Mouse (Mus musculus) forebrain, embryonic 16.5 days (tissue): ENCODE measurements around the gene Commd2. TPM values are rescaled to one million over a fixed set of nuclear protein-coding genes. Genes with fewer than 3 reads are reported as not detected.
A peak's percentile ranks its signal among the peaks of the same experiment; 100 is the strongest.

Experiments used
- ATAC-seq: fragments of 200-750 bp; cut with Nextera tagmentation; 2 replicates; pipeline ENCODE4 v1.8.0; 2017; ENCODE audit warnings: mild to moderate bottlenecking, moderate library complexity
- H3K27ac ChIP-seq: fragments of 300-500 bp; sonication (generic); 2 replicates; pipeline ENCODE4 v1.5.1; 2014; ENCODE audit warnings: low read length, control low read depth
- H3K27me3 ChIP-seq: fragments of 300-500 bp; sonication (generic); replicated peaks from 2 replicates; pipeline ENCODE4 v1.6.1; 2014; ENCODE audit warnings: low read length; ENCODE audit not compliant: control insufficient read depth, insufficient read depth
- H3K36me3 ChIP-seq: fragments of 300-500 bp; sonication (generic); 2 replicates; pipeline ENCODE4 v1.6.1; 2014; ENCODE audit not compliant: control insufficient read depth, insufficient read depth
- H3K4me1 ChIP-seq: fragments of 300-500 bp; sonication (generic); replicated peaks from 2 replicates; pipeline ENCODE4 v1.6.1; 2014; ENCODE audit warnings: low read length; ENCODE audit not compliant: control insufficient read depth, insufficient read depth
- H3K4me2 ChIP-seq: fragments of 300-500 bp; sonication (generic); 2 replicates; pipeline ENCODE4 v1.6.1; 2014; ENCODE audit warnings: mild to moderate bottlenecking, low read length, control low read depth
- H3K4me3 ChIP-seq: fragments of 300-500 bp; sonication (generic); replicated peaks from 2 replicates; pipeline ENCODE4 v1.5.1; 2014; ENCODE audit warnings: mild to moderate bottlenecking, low read length, control low read depth
- H3K9ac ChIP-seq: fragments of 300-500 bp; sonication (generic); replicated peaks from 2 replicates; pipeline ENCODE4 v1.6.1; 2014; ENCODE audit warnings: low read depth, low read length, control low read depth
- H3K9me3 ChIP-seq: fragments of 300-500 bp; sonication (generic); 2 replicates; pipeline ENCODE4 v1.6.1; 2016; ENCODE audit warnings: low read length; ENCODE audit not compliant: control insufficient read depth
- WGBS: fragments of 180-500 bp; shearing (Covaris S2); extraction: QIAGEN DNeasy Blood & Tissue Kit; methylation state at CpG from one replicate; pipeline ENCODE4 v1.1.7; 2014; 5-methylcytosine and 5-hydroxymethylcytosine counted together
- polyA plus RNA-seq: library from polyadenylated mRNA; unstranded; fragments of >200 nt; fragmentation: Nextera tagmentation; extraction: Ambion mirVana; gene quantifications from 2 replicates; pipeline ENCODE4 v1.2.1, GENCODE M21; 2015

Commd2 gene
- 69.9 and 81.0 TPM in 2 replicates for polyA plus RNA-seq

- Histone ChIP-seq H3K27me3 (0 out of 2 replicates have a peak, but pooled peaks cover 4% of the 10 kb centered on the region), H3K27ac (peak within 1 kb of the TSS; percentile 78), H3K9me3 (no peaks in the 10 kb centered on the region), H3K4me2 (peak within 1 kb of the TSS; percentile 90), H3K4me3 (peak within 1 kb of the TSS; percentile 90), H3K9ac (peak within 1 kb of the TSS; percentile 87), H3K4me1 (peaks cover 3% of the 10 kb centered on the region), H3K36me3 (no peaks in the 10 kb centered on the region)
- peak; percentile 99 for ATAC-seq
- WGBS = under 1% methylated on average over 42 of the region's 42 CpGs
Measured at GRCm38 (mm10) chr3:57651231-57651864, at the start of gene Commd2. Commd2 (minus strand) TSS chr3:57651715.

DNA sequence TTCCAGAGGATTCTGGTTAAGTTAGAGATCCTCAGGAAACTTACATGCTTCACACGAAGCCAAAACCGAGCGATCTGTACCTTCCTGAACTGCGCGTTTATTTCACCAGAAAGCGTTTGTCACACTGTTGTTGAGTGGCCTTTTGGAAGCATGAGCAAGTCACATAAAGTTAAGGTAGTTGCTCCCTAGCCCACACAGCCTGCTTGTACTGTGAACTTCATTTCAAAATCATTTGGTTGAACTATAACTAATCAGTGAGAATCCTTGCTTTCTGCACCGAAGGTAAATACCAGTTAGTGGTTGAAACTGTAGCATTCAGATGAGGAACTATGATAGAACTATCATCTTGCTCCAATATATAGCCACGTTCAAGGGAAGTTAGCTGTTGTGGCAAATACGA, 45.3 kb upstream of the Commd2 start:
- Histone ChIP-seq H3K36me3 (no peaks in the 10 kb centered on the region), H3K27me3 (no peaks in the 10 kb centered on the region), H3K4me3 (no peak overlapping the region), H3K9me3 (no peaks in the 10 kb centered on the region), H3K27ac (no peak overlapping the region), H3K9ac (no peak overlapping the region), H3K4me1 (no peaks in the 10 kb centered on the region), H3K4me2 (no peak overlapping the region)
- WGBS = 95% methylated on average over 9 of the region's 9 CpGs
- no peak for ATAC-seq

DNA sequence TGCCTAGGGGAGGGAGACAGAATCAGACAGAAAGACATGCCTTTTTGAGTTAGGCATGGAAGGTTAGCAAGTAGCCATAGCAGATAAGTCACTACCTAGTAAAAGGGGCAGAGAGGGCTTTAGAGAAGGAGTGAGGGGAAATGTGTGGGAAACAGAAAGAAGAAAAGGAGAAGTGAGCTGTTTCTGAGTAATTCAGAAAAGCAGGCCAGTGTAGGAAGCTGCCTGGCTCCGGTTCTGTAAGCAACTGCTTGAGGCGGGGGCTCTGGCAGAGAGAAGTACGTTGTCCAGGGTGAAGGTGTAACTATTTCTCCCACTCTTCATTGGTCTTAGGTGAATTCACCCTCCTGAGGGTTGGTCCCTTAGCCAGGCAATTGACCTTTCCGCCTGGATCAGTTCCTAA, 44.7 kb upstream of the Commd2 start:
- H3K4me1 ChIP-seq = no peaks in the 10 kb centered on the region
- no peaks in the 10 kb centered on the region for H3K9me3 ChIP-seq
- no peak overlapping the region for H3K9ac ChIP-seq
- H3K27ac ChIP-seq = no peak overlapping the region
- H3K4me3 ChIP-seq = no peak overlapping the region
- no peak for ATAC-seq
- no peak overlapping the region for H3K4me2 ChIP-seq
- no peaks in the 10 kb centered on the region for H3K27me3 ChIP-seq
- 90% methylated on average over 4 of the region's 4 CpGs for WGBS
- no peaks in the 10 kb centered on the region for H3K36me3 ChIP-seq

DNA sequence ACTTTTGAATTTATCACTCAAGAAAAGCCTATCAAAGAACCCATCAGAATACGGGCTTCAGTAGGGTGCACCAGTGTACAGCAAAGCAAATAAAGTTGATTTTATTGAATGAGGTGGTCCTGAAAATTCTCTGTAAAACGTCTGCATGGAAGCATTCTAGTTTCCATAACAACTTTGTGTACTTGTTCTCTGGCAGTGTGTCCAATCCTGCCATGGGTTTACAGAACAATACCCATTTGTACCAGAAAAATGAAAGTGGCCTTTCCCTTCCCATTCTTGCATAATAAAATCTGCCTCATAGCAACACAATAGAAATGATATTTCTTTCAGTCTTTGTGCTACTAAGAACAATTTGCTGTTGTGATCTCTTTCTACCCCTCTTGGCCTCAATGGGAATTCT, 41.2 kb upstream of the Commd2 start, which contains the start of gene Ankub1:
Ankub1 (minus strand) TSS at position 81 of the 400 bp plus-strand sequence.
- 74% methylated on average over 2 of the region's 2 CpGs for WGBS
- no peaks in the 10 kb centered on the region for H3K9me3 ChIP-seq
- no peak within 1 kb of the TSS for H3K4me2 ChIP-seq
- no peaks in the 10 kb centered on the region for H3K4me1 ChIP-seq
- no peak within 1 kb of the TSS for H3K27ac ChIP-seq
- H3K4me3 ChIP-seq = no peak within 1 kb of the TSS
- no peak within 1 kb of the TSS for H3K9ac ChIP-seq
- no peaks in the 10 kb centered on the region for H3K27me3 ChIP-seq
- no peaks in the 10 kb centered on the region for H3K36me3 ChIP-seq
- no peak for ATAC-seq

- H3K9ac ChIP-seq = no peak overlapping the region
- H3K4me2 ChIP-seq = no peak overlapping the region
- H3K27ac ChIP-seq = no peak overlapping the region
- 83% methylated on average over 4 of the region's 4 CpGs for WGBS
- no peaks in the 10 kb centered on the region for H3K36me3 ChIP-seq
- no peaks in the 10 kb centered on the region for H3K27me3 ChIP-seq
- no peaks in the 10 kb centered on the region for H3K9me3 ChIP-seq
- no peak for ATAC-seq
- no peak overlapping the region for H3K4me3 ChIP-seq
- no peaks in the 10 kb centered on the region for H3K4me1 ChIP-seq
Measured at GRCm38 (mm10) chr3:57691772-57692171, 40.3 kb upstream of the Commd2 start.

DNA sequence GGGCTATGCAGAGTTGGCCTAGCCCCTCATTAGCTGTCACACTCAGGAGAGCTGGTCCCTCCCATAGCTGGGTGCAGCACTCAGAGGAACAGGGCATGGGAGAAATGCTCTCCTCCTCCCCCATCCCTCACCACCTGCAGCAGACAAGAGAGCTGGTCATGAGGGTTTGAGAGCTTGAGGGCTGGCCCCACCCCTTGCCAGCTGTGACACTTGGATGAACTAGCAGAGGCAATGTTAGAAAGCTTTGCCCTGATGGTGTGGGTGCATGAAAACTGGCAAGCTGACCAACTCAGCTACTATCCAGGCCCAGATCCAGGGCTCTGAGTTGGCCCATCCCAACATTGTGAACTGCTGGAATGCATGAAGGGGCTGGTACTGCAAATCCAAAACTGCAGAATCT, 26.3 kb upstream of the Commd2 start:
- Histone ChIP-seq H3K9ac (no peak overlapping the region), H3K4me2 (no peak overlapping the region), H3K4me1 (no peaks in the 10 kb centered on the region), H3K27ac (no peak overlapping the region), H3K27me3 (no peaks in the 10 kb centered on the region), H3K9me3 (no peaks in the 10 kb centered on the region), H3K4me3 (no peak overlapping the region), H3K36me3 (no peaks in the 10 kb centered on the region)
- ATAC-seq = no peak

GRCm38 (mm10) chr3:57674075-57674474, 22.6 kb upstream of the Commd2 start:
- Histone ChIP-seq H3K27ac (no peak overlapping the region), H3K4me2 (no peak overlapping the region), H3K4me3 (no peak overlapping the region), H3K4me1 (no peaks in the 10 kb centered on the region), H3K9ac (no peak overlapping the region), H3K36me3 (no peaks in the 10 kb centered on the region), H3K9me3 (no peaks in the 10 kb centered on the region), H3K27me3 (no peaks in the 10 kb centered on the region)
- 93% methylated on average over 2 of the region's 2 CpGs for WGBS
- ATAC-seq = no peak

GRCm38 (mm10) chr3:57673586-57673985, 22.1 kb upstream of the Commd2 start:
- Histone ChIP-seq H3K4me3 (no peak overlapping the region), H3K27ac (no peak overlapping the region), H3K9me3 (no peaks in the 10 kb centered on the region), H3K4me2 (no peak overlapping the region), H3K9ac (no peak overlapping the region), H3K27me3 (no peaks in the 10 kb centered on the region), H3K36me3 (no peaks in the 10 kb centered on the region), H3K4me1 (no peaks in the 10 kb centered on the region)
- WGBS = 94% methylated on average over 4 of the region's 4 CpGs
- ATAC-seq = no peak

DNA sequence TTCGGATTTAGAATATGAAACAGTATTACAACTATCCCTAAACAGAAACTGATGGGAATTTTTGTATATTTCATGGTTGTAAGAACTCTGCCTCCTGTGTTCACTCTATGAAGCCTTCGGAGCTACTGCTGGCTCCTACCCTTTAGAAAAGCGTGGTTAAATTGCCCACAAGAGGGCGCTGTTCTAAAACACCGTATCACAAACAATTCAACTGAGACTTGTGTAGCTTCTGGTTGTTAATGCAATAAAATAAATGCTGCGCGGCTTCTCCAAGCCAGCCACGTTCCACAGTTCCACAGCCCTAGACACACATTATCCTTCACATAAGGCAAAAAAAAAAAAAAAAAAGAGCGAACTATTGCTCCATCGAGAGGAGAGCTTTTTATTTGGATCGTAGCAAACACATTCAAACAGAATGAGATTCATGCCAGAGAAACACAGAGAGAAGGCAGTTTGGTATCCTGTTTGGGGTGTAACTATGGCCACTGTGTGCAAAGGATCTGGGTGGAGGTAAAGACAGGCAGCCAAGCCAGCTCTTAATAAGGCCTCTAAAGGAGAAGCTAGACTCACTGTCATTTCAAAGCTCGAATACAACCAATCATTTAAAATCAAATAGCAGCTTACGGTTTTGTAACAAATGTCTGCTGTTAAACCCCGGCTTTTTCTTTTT, 15.7 kb upstream of the Commd2 start:
- 20% methylated on average over 14 of the region's 14 CpGs for WGBS
- peak; percentile 93 for ATAC-seq
- H3K27me3 ChIP-seq = no peaks in the 10 kb centered on the region
- H3K4me2 ChIP-seq = peak overlapping the region; percentile 60
- H3K4me1 ChIP-seq = peaks cover 3% of the 10 kb centered on the region; the same call in 1 of the 2 replicates
- no peak overlapping the region for H3K27ac ChIP-seq
- H3K9ac ChIP-seq = peak overlapping the region; percentile 54
- peak overlapping the region; percentile 33 for H3K4me3 ChIP-seq
- H3K36me3 ChIP-seq = no peaks in the 10 kb centered on the region
- H3K9me3 ChIP-seq = no peaks in the 10 kb centered on the region
